Mouse (Mus musculus) gastrocnemius, postnatal 14 days (tissue): ENCODE results near the gene Mypop. TPM values are rescaled to one million over a fixed set of nuclear protein-coding genes. Genes with fewer than 3 reads are reported as not detected.

Experiments used
- DNase-seq: peaks from one replicate; pipeline ENCODE4 v3.0.0; 2021; ENCODE audit warnings: mixed read lengths
- intact Hi-C: fragments of 180-260 bp; cut with DNase I; formaldehyde crosslinking; loops from one replicate; pipeline ENCODE4 v1.15.1; 2025; ENCODE audit warnings: low total_unique reads
- total RNA-seq, 2 experiments: library from RNA; stranded (reverse); gene quantifications; 2 replicates each; pipeline ENCODE4 v1.2.3; 2021

The Mypop gene
- total RNA-seq, 2 experiments from 2014 or later, result 2.2 to 3.7 TPM

- no peak for DNase-seq
- intact Hi-C loops, result no loop called here
Measured at GRCm38 (mm10) chr7:19010581-19010980, 19.5 kb downstream of the Mypop start.

DNA sequence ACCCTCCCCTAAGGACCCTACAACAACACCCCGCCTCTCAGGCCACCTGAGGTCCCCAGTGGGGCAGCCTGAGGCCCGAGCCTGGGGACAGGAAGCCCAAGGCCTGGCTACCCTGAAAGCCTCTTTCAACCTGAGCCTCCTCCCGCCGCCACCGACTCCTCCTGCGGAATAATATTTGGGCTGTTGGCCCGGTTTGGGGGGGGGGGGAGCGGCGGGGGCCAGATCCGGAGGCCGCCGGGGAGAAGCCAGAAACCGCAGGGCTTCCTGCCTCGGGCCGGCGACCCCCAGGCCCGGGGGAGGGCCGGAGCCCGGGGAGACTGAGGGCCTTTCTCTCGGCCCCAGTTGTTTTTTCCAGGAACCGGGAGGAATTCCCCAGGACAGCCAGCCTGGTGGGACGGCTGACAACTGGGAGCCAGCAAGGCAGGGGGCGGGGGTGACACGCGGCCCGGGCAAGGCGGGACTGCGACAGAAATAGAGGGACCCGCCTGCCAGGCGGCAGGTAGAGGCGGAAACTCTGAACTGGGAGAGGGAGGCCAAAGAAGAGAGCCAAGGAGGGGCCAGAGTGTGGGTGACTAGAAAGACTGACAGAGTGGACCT, 21.1 kb downstream of the Mypop start:
- intact Hi-C loops, result no loop called here
- peak; percentile 50 for DNase-seq

GRCm38 (mm10) chr7:19012882-19013281, 21.8 kb downstream of the Mypop start:
- intact Hi-C loops, result no loop called here
- DNase-seq, result no peak

GRCm38 (mm10) chr7:19014452-19014851, 23.4 kb downstream of the Mypop start:
- DNase-seq, result no peak
- intact Hi-C loops, result no loop called here

DNA sequence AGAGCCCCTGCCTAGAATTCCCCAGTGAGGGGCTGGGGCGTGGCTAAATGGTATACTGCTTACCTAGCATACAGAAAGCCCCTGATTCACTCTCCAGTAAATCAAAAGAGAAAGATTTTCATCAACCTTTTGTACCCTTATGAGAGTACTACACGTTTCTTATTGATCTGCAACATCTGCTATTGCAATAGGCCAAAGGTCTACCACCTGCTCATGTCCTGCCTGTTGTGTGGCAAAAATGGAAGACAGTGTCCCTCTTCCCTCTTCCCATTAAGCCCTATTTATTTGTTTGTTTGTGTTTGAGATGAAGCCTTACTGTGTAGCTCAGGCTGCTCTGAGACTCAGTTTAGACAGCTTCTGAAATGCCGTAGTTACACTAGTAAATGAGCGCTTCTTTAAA, 25.0 kb downstream of the Mypop start:
- no peak for DNase-seq
- intact Hi-C loops, result no loop called here

- no peak for DNase-seq
- intact Hi-C loops, result no loop called here
Measured at GRCm38 (mm10) chr7:19017909-19018308, 26.9 kb downstream of the Mypop start.

GRCm38 (mm10) chr7:19021048-19021447, 30.0 kb downstream of the Mypop start:
- DNase-seq, result no peak
- intact Hi-C loops, result no loop called here

- no peak for DNase-seq
- intact Hi-C loops, result no loop called here
Measured at GRCm38 (mm10) chr7:19022189-19022958, 31.3 kb downstream of the Mypop start.

DNA sequence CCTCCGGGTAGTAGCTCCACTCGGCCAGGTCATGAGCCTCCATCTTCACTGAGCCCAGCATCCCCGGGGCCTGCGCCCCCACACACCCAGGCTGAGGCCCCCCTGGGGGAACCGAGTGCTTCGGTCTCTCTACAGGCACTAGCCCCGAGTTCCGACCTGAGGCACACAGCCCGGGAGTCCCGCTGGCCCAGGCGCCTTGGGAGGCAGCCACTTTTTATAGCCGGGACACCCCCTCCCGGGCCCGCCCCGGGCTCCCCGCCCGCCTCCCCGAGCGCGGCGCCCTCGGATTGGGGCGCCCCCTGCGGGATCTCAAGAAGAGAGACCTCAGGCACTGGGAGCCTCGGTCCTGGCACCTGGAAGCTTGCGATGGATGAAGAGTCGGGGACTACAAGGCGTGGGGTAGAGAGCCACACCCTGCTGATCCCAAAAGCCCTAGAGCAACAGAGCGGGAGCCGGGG, 32.3 kb downstream of the Mypop start, which contains the start of gene Foxa3:
Foxa3 (minus strand) TSS at position 182 of the 458 bp plus-strand sequence.
- intact Hi-C loops, result no loop called here

DNA sequence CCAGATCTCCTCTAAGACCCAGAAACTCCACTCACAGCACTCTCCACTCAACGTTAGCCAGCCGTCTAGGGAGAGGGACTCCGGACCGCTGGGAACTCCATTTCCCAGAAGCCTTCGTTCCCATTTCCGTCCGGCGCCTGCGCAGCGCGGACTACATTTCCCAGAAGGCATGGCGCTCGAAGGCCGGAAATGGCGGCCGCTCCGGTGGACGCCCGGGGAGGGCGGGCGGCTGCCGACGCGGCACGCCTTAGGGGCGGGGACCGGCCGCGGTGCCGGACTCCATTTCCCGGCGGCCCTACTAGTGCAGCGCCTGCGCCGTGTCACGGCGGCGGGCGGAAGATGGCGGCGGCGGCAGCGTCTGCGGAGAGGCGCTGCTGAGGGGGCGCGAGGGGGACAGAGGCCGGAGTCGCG, 33.1 kb downstream of the Mypop start, which contains the start of gene Sympk:
Sympk (plus strand) TSS at position 282 of the 411 bp plus-strand sequence.
- peak; percentile 95 for DNase-seq
- intact Hi-C loops, result no loop called here

More for the DNA sequence above, 32.3 kb downstream of the Mypop start, which contains the start of gene Foxa3:
- peak; percentile 72 for DNase-seq

GRCm38 (mm10) chr7:19024581-19025255, 33.7 kb downstream of the Mypop start:
- intact Hi-C loops, result no loop called here

DNA sequence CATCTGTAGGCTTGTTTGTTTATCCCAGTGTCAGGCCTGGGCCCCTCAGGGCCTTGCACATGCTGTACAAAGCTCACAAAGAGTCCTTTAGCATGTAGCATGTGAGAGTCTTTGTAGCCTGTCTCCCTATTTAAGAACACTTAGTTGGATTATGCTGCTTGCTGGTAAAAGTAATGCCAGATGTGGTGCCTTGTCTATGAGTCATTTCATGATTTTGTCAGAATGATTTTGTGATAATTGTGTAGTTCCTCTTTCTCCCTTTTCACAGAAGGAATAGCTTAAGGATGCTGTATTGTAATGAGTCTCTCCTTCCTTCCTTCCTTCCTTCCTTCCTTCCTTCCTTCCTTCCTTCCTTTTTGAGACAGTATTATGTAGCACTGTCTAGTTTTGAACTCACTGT, 37.0 kb downstream of the Mypop start:
- intact Hi-C loops, result no loop called here
- DNase-seq, result no peak

More at GRCm38 (mm10) chr7:19024581-19025255, 33.7 kb downstream of the Mypop start:
- DNase-seq, result no peak

- DNase-seq, result no peak
- intact Hi-C loops, result no loop called here
Measured at GRCm38 (mm10) chr7:19029084-19029653, 38.1 kb downstream of the Mypop start.

DNA sequence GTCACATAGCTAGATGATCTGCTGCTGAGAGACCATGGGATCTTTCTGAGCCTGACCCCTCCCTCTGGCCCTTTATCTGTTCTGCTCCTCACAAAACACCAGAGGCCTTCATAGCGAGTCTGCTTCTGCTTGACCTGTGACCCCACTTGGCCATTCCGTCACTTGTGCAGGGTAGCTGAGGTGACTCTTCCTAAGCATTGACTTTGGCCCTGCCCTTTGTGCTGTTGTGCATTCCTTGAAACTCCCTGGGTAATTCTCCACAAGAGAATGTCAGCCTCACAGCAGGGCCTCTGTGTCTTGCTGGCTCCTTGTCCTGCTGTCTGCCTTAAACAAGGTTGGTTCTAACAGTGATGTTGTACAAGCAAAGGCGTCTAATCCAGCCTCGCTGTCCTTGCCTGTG, 40.6 kb downstream of the Mypop start:
- intact Hi-C loops, result no loop called here
- no peak for DNase-seq

- DNase-seq, result no peak
- intact Hi-C loops, result no loop called here
Measured at GRCm38 (mm10) chr7:19044616-19045015, 53.6 kb downstream of the Mypop start.

DNA sequence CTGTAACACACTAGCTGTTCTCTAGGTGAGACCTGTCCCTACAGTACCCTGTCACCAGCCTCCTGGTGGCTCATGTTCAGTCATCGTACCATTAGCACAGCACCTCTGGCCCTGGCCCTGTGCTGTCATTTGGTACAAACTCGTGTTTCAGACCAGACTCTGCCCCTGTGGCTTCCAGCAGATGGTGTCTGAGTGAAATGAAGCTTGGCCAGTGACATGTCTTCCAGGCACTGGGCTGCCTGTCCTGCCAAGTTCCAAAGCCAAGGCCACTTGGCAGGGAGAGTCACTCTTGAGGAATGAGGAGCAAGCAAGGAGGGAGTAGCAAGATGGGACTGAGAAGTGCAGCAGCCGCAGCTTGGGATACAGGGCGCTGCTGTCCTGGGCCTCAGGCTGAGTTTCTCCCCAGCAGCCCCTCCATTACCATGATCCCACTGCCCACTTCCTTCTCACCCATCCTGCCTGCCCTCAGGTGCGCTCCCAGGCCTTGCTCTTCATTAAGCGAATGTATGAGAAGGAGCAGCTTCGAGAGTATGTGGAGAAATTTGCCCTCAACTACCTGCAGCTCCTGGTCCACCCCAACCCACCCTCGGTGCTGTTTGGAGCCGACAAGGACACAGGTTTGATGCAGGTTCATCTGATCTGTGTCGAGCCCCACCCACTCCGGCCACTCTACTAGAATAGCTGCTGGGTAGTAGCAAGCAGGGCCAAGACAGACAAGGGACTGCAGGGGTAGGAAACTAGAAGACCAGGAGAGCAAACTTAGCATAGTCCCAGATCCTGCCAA, 55.4 kb downstream of the Mypop start:
- intact Hi-C loops, result no loop called here

GRCm38 (mm10) chr7:19048006-19048527, 57.0 kb downstream of the Mypop start:
- no peak for DNase-seq
- intact Hi-C loops, result no loop called here

More for the DNA sequence above, 55.4 kb downstream of the Mypop start:
- DNase-seq, result peak; percentile 76

- DNase-seq, result no peak
- intact Hi-C loops, result no loop called here
Measured at GRCm38 (mm10) chr7:19049252-19049651, 58.2 kb downstream of the Mypop start.

DNA sequence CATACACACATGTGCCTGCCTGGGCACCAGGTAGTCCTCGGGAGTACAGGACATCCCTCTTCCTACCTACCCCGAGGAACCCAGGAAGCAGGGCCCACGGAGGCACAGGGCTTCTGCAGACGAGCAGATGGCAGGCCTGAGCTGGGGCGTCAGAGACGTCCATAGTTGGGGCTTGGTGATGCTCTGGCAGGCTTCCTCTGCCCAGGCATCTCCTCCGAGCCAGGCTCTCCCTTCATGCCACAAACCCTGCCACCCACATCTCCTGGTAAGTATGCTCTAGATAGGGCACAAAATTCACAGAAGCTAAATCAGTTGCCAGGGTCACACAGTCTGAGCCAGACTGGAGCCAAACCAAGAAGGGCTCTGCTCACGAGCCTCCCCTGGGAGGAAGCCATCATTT, 59.1 kb downstream of the Mypop start:
- no peak for DNase-seq
- intact Hi-C loops, result no loop called here
